Mouse (Mus musculus) frontal cortex, postnatal 25 days (tissue): ENCODE data around the gene Fgfr2.
"Not testable (repeated sequence)": the region's sequence is repeated elsewhere in the genome, so short reads cannot be mapped to it uniquely, and the experiment has no call there.

Experiments
- DNase-seq, 2 experiments: peaks; one replicate each; pipeline ENCODE4 v3.0.0; 2022; ENCODE audit warnings: low spot score in 2 of 2

Fgfr2 gene

DNA sequence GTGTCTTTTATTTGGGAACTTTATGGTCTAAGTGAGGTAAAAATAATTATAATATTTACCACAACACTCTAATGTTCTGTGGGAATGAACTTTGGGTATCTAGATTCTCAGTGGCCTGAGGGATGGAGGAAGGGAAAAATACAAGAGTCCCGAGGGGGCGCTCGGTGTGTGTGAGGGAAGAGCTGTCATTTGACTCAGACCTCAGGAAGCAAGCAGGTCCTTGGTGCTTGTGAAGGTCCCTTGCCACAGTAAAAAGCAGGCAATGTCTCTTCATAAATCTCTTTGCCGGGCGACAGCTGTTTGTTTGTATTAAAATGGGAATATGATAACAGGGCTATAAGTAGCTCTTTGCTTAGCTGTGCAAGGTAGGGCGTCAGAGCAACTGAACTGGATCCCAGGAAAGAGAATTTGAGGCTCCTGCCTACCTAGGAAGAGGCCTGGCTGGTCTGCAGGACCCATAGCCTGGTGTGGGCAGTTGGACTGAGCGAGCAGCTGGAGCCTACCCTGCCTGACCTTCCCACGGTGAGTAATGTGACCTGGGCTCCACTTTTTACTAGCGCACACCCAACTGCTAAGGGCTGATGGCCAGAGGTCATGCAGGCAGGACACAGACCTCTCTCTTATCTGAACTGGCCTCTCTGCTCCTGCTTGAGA is 2554.2 kb downstream of the Fgfr2 start:
- no peak for DNase-seq

- DNase-seq, result no peak
These were observed 2558.6 kb downstream of the Fgfr2 start for GRCm38 (mm10) chr7:130564596-130564995.

DNA sequence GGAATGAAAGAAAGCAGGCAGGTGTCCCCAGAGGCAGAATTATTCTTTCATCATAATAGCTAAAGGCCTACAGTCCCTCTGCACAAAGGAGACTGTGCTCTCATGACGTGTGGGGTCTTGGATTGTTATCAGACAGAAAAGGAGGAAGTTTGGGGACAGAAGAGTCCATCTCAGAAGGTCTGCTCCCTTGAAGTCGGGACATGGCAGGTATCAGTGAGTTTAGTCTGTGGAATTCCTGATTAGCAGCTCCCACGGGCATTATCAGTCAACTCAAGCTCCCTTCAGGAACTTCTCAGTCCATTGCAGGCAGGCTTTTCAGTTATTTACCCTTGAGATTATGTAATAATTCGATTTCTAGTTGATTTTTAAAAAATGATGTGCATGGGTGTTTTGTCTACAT is 2559.3 kb downstream of the Fgfr2 start:
- no peak for DNase-seq

DNA sequence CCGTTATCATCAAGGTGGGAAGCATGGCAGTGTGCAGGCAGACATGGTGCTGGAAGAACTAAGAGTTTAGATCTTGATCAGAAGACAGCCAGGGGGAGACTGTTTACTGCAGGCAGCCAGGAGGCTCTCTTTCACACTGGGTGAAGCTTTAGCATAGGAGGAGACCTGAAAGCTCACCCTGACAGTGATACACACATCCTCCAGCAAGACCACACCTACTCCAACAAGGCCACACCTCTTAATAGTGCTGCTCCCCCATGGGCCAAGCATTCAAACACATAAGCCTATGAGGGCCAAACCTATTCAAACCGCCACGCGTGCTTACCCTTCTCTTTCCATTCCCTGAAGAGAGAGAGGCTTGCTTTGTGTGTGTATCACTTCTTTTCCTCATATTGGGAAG is 2559.9 kb downstream of the Fgfr2 start:
- no peak for DNase-seq

DNA sequence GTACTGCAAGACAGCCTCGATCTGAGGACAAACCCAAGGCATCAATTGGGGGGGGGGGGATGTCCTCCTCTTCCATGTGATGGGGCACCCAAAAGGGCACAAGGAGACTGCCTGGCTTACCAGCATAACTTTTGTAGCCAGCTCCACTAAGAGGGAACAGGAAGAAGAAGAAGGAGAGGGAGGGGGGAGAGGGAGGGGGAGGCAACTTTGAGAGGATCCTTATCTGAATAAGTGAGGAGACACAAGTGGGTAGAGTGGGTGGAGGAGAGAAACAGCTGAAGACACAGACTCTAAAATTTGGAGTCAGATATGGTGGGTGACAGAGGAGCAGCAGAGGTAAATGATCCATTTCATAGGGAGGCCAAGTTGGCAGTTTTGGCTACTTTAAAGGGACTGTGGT is 2562.2 kb downstream of the Fgfr2 start:
- DNase-seq, result no peak

GRCm38 (mm10) chr7:130558592-130558991 is 2564.6 kb downstream of the Fgfr2 start:
- no peak for DNase-seq

DNA sequence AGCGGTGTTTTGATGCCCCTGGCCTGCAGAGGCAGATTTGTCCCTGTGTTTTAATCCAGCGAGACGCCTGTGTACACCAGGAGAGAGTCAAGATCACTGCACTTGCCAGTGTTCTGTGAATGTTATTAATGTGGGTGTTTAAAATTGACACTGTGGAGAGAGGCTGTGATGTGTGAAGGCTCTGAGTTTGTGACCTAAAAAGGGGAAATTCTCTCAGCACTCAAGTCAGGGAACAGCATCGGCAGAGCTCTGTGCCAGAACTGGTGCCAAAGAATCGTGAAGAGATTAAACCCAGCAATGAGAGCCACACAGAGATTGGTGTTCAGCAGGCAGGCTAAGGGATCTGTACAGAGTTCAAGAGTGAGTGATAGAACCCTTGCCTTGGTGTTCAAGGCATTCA is 2567.6 kb downstream of the Fgfr2 start:
- no peak for DNase-seq

- DNase-seq, result no peak
These were observed 2569.8 kb downstream of the Fgfr2 start for GRCm38 (mm10) chr7:130553321-130553720.

GRCm38 (mm10) chr7:130552780-130553179 is 2570.4 kb downstream of the Fgfr2 start:
- DNase-seq, result no peak

DNA sequence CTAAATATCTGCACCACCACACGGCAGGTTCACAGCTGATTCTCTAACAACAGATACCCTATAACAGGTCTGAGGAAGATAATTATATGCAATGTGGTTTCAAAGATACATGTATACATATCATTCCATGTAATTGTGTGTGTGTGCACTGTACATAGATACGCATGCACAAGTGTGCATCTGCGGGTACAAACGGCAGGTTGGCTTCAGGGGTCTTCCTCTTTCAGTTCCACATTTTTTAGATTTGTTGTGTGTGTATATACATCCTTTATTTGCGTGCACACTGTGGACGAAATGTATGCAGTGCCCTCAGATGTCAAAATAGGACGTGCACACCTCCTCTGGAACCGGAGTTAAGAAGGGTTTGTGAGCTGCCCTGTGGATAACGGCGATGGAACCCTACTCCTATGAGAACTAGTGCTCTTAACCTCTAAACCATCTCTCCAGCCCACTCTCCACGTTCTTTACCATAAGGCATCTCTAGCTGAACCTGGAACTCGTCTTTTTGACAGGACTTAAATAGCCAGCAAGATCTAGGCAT is 2575.4 kb downstream of the Fgfr2 start:
- DNase-seq, result no peak

DNA sequence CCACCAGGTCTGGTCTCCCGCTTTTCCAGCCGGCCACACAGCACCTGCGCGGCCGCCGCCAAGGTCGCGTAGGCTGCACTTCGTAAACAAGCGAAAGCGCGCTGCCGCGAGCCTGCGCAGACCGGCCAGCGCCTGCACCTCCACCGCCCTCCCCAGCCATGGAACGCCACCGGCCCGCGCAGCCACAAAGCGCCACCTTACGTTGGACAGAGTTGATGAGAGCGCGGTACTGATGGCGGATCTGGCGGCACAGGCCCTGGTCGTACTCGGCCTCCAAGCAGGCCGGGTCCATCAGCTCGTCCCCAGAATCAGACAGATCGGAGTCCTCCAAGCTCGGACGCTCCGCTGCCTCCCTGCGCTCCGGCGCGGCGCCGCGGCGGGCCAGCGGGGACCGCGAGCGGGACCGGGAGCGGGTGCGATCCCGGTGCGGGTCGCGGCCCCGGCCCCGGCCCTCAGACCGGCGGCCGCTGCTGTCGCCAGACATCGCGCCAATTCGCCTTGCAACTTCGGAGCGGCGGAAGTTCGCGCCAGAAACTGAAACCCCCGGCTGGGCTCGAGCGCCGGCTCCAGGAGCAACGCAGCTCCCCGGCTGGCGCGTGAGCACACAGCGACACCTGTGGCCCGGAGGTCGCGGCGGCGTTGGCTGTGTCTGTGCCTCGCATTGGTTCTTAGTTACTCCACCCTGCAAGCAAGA is 2576.2 kb downstream of the Fgfr2 start:
- peak; percentile 76 to 85 for DNase-seq

GRCm38 (mm10) chr7:130546421-130546790 is 2576.7 kb downstream of the Fgfr2 start:
- DNase-seq, result no peak

- DNase-seq, result no peak
These were observed 2577.3 kb downstream of the Fgfr2 start for GRCm38 (mm10) chr7:130545893-130546292.

- DNase-seq, result no peak
These were observed 2577.7 kb downstream of the Fgfr2 start for GRCm38 (mm10) chr7:130545401-130545800.

DNA sequence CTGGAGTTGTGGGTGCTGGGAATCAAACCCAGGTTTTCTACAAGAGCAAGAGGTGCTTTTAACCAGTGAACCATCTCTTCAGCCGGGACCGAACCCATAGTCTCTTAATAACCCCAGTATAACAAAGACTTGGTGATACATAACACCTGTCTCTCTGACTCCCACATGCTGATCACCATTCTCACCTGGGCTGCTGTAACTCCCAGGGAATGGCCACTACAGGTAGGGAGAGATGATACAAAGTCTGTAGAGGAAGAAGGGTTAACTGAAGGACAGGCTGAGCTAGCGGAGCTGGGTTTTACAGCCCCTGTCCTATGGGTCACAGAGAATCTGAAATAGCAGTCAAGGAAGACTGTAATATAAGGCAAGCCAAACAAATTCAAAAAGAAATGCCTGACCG is 2580.0 kb downstream of the Fgfr2 start:
- no peak for DNase-seq

- no peak for DNase-seq
These were observed 2583.0 kb downstream of the Fgfr2 start for GRCm38 (mm10) chr7:130540176-130540575.

GRCm38 (mm10) chr7:130537068-130537467 is 2586.1 kb downstream of the Fgfr2 start:
- DNase-seq, result no peak

DNA sequence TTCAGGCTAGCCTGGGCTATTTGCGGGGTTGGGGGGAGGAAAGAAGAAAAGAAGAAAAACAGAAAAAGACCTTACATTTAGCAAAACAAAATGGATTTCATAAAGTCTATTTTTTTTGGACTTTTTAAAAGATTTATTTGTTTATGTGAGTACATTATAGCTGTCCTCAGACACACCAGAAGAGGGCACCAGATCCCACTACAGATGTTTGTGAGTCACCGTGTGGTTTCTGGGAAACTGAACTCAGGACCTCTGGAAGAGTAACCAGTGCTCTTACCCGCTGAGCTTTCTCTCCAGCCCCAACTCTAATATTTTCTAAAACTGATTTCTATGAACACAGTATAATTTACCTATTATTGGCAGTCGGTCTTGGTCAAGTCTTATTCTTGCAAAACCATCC is 2588.0 kb downstream of the Fgfr2 start:
- DNase-seq, result no peak

DNA sequence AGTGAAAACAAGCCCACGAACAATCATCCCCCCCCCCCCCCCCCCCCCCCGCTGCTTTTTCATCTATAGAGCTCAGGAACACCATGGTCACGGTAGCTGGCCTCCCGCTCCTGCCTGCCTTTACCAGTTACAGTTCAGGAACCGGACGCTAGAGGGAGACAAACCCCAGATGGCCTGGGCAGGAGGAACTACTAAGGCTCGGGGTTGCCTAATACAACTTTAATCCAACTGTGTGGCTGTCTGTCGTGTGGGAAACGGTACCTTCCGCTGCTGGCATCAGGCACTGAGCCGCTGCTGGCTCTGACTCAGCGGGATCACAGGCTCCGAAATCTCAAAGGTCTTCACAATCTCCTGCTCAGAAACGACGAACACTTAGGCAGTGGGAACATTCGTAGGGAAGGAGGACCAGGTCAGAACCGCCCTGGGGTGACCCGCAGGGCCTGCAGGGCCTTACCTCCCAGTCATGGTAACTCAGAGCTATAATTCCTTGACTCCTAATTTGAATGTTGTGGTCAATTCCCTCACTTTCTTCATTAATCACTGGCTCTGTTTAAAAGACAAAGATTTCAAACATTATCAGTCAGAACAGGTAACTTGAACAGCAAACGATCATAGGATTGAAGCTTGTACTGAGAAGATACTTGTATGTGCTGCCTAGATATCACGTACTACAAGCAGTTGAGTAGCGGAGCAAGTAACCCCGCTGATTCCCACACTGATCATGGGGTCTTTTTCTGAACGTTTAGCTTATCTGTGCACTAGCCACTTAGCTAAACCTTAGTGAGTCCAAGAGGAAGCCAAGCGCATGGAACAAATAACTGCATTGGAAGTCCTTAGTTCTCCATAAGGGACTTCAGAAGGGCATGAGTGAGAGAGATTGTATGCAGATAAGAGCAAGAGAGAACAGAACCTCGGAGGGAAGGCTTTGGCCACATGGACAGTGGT is 2589.6 kb downstream of the Fgfr2 start:
- DNase-seq, result peak; percentile 80 to 86

GRCm38 (mm10) chr7:130531138-130531537 is 2592.0 kb downstream of the Fgfr2 start:
- DNase-seq, result not testable (repeated sequence)

- DNase-seq, result no peak
These were observed 2595.8 kb downstream of the Fgfr2 start for GRCm38 (mm10) chr7:130527306-130527705.

GRCm38 (mm10) chr7:130523451-130523850 is 2599.7 kb downstream of the Fgfr2 start:
- DNase-seq, result no peak
